ENCODE assay signal across 38 mouse cellular contexts in the genomic region with DNA sequence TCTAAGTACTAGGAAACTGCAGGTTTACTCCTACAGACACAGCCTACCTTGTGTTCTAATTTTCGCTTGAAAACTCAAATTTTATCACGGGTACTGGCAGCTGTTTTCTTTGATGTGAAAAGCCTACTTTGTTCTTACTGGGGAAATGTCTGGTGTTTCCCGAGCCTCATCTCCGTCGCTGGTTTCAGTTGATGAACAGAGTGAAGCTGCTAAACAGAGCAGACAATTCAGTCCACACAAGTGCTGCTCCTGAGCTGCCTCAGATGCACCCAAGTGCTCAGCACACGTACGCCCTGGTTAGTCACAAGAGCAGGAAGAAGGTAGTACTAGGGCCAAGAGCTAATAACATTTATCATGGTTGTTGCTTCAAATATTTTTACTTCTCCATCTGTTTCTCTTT. TPM values are rescaled to one million over a fixed set of nuclear protein-coding genes. Genes with fewer than 3 reads are reported as not detected.
DNase-seq lines count a peak whose midpoint lies in the region; ATAC-seq and TF ChIP-seq lines count a peak whose summit lies in the region.
"Had no signal": no experiment of that assay in that cellular context is flagged by ENCODE, and none has a peak within 500 bp of the region (broad histone marks: within the 10 kb centered on the region; RNA-seq: fewer than 3 reads in every experiment).

No protein-coding gene starts in this region.

- H3K4me1 ChIP-seq in thymus, adult 2 months (replicated peaks; ENCODE audit: control insufficient read depth, insufficient read depth, low read length) = peaks cover 19% of the 10 kb centered on the region
- H3K4me1 ChIP-seq: heart, embryonic 13.5 days; limb, embryonic 12.5 days had no signal

- DNase-seq in frontal cortex, postnatal 10 days (ENCODE audit: low spot score in 2 of 2) = no peak
- DNase-seq in T-cell, adult 2 months (ENCODE audit: low spot score) = peak; percentile 8
- peak; percentile 32 for DNase-seq in thymus, adult 2 months
- peak; percentile 26 to 47 for DNase-seq in thymus, postnatal 36 days
- no peak for DNase-seq in testis, postnatal 10 days (ENCODE audit: low spot score)
- no peak for DNase-seq in right cerebral cortex, postnatal 36 days (ENCODE audit: low spot score in 2 of 2)
- DNase-seq: adrenal gland, postnatal 10 days; cerebellum, adult 11-12 months; cerebellum, adult 9-11 months; heart, postnatal 10 days; kidney, adult 11 months; kidney, postnatal 14 days; layer of hippocampus, adult 9-11 months; lung, embryonic 14.5 days; lung, postnatal 14 days; midbrain, embryonic 14.5 days; right cerebral cortex, postnatal 25 days had no signal

- TF ChIP-seq CTCF in thymus, adult 2 months (IDR thresholded peaks at IDR 0.05; ENCODE audit: borderline replicate concordance, control insufficient read depth, extremely low read depth, insufficient read depth, low read length, poor library complexity) = no peak

- peaks cover 18% of the 10 kb centered on the region for H3K36me3 ChIP-seq in thymus, adult 2 months (ENCODE audit: control insufficient read depth, insufficient read depth, low read length)

- TF ChIP-seq POLR2A in thymus, adult 2 months (IDR thresholded peaks at IDR 0.05; ENCODE audit: control insufficient read depth, extremely low read depth, insufficient read depth, low read length, poor library complexity) = no peak

- no peak overlapping the region for H3K4me3 ChIP-seq in thymus, adult 2 months (ENCODE audit: control insufficient read depth, insufficient read depth, low read length)
- H3K4me3 ChIP-seq: forebrain, embryonic 15.5 days; heart, embryonic 13.5 days; limb, embryonic 12.5 days; liver, embryonic 15.5 days; neural tube, embryonic 15.5 days had no signal

- 5% methylated on average over 7 of the region's 7 CpGs for WGBS in thymus, adult 2 months

- ATAC-seq in frontal cortex, adult (ENCODE audit: low TSS enrichment) = peak; percentile 79
- ATAC-seq in erythroid progenitor cell, adult 5-6 weeks (replicated peaks; ENCODE audit: low FRiP score, poor library complexity, severe bottlenecking) = no peak
- ATAC-seq: activated CD4-positive, CD25-positive, alpha-beta regulatory T cell, adult 4 months; forebrain, embryonic 15.5 days had no signal

- no peaks in the 10 kb centered on the region for H3K27me3 ChIP-seq in thymus, adult 2 months (ENCODE audit: control insufficient read depth, insufficient read depth, low read length)
- H3K27me3 ChIP-seq: forebrain, embryonic 15.5 days; heart, embryonic 13.5 days; limb, embryonic 12.5 days; liver, embryonic 15.5 days; neural tube, embryonic 15.5 days had no signal

- peak overlapping the region; percentile 63 for H3K27ac ChIP-seq in thymus, adult 2 months (ENCODE audit: control insufficient read depth, insufficient read depth, low read length)
- H3K27ac ChIP-seq: forebrain, embryonic 15.5 days; heart, embryonic 13.5 days; hindbrain, embryonic 14.5 days; limb, embryonic 12.5 days; liver, embryonic 15.5 days; neural tube, embryonic 15.5 days had no signal

RNA-seq across cellular contexts. Expression of gene Eif2ak3, which starts 18.4 kb away (rescaled TPM):
- 25.9 and 33.0 TPM in 2 replicates for polyA plus RNA-seq in thymus, adult 2 months (2012; rRNA removed)
- 5.8 and 29.8 TPM in 2 replicates for total RNA-seq in erythroid progenitor cell, adult 5-6 weeks (2015; ENCODE audit: low replicate concordance)
- total RNA-seq in erythroid progenitor cell, adult 5-6 weeks (2017; ENCODE audit: low replicate concordance) = 9.4 and 12.6 TPM in 2 replicates

RNA-seq across cellular contexts. Expression of gene Tex37, which starts 56.0 kb away (rescaled TPM):
- 0.26 TPM in 1 of 2 replicates, not detected in the other for polyA plus RNA-seq in thymus, adult 2 months (2012; rRNA removed)
- total RNA-seq in erythroid progenitor cell, adult 5-6 weeks (2015; ENCODE audit: low replicate concordance) = not detected in 2 replicates
- total RNA-seq in erythroid progenitor cell, adult 5-6 weeks (2017; ENCODE audit: low replicate concordance) = not detected in 2 replicates
- total RNA-seq: adrenal gland, postnatal 10 days; gastrocnemius, adult 8-10 months; heart, adult 8-10 months; heart, postnatal 10 days; hematopoietic stem cell, adult 5-6 weeks; left cerebral cortex, adult 18-20 months; left cerebral cortex, postnatal 25 days; liver, adult 2 months; monocyte, adult 5-6 weeks had no signal
- polyA plus RNA-seq: activated CD4-positive, CD25-positive, alpha-beta regulatory T cell, adult 4 months; C2C12; cortical plate, adult 2 months; embryonic facial prominence, embryonic 11.5 days; forebrain, embryonic 15.5 days; heart, embryonic 13.5 days; hindbrain, embryonic 14.5 days; kidney, embryonic 14.5 days; limb, embryonic 12.5 days; liver, adult 2 months; liver, embryonic 15.5 days; lung, embryonic 14.5 days; midbrain, embryonic 14.5 days; neural tube, embryonic 15.5 days; stomach, embryonic 16.5 days had no signal

Comparison
In these comparisons a context has a peak if more than half of its experiments do, and no peak if none do; other contexts are left out.
1. DNase-seq: peak in T-cell, adult 2 months (single experiment), thymus, adult 2 months (single experiment) and thymus, postnatal 36 days (2 of 2); none in frontal cortex, postnatal 10 days (0 of 2), testis, postnatal 10 days (single experiment) and right cerebral cortex, postnatal 36 days (0 of 2).